Mouse (Mus musculus): ENCODE measurements at regions not wholly inside any gene's neighbourhood (a gene's known extent, or its start where the extent isn't known, plus 50 kb on each side); places are given as distances from the start of the nearest gene placed in this dataset.

GRCm38 (mm10) chr12:35329699-35330098 lies 205.1 kb downstream of the Ahr start:
- TF ChIP-seq EP300 (IDR thresholded peaks at IDR 0.05; ENCODE audit: low read depth in 1 of 2, low read length in 2 of 2): no peak
- TF ChIP-seq POLR2A (IDR thresholded peaks at IDR 0.05; ENCODE audit: control insufficient read depth in 1 of 2, insufficient read depth in 1 of 2, low read depth in 1 of 2, low read length in 2 of 2, poor library complexity in 1 of 2): no peak
- TF ChIP-seq MAX (IDR thresholded peaks at IDR 0.05; ENCODE audit: low read length): no peak
- TF ChIP-seq POLR2AphosphoS2 (IDR thresholded peaks at IDR 0.05; ENCODE audit: low read length): no peak
- no peak for TF ChIP-seq CTCF (IDR thresholded peaks at IDR 0.05 in 2 of 3, conservative IDR thresholded peaks at IDR 0.05 in 1 of 3; ENCODE audit: control insufficient read depth in 1 of 3, insufficient read depth in 1 of 3, low read depth in 2 of 3, low read length in 3 of 3, poor library complexity in 1 of 3, severe bottlenecking in 1 of 3)
- no peak for TF ChIP-seq NRF1 (IDR thresholded peaks at IDR 0.05; ENCODE audit: insufficient read depth, low read depth, low read length, poor library complexity, severe bottlenecking)
- TF ChIP-seq CHD1 (IDR thresholded peaks at IDR 0.05; ENCODE audit: low read depth, low read length): no peak
